Mouse (Mus musculus): ENCODE measurements around the gene Cyp4f18. TPM values are rescaled to one million over a fixed set of nuclear protein-coding genes. Genes with fewer than 3 reads are reported as not detected.
A peak's percentile ranks its signal among the peaks of the same experiment; 100 is the strongest.
"Not testable (repeated sequence)": the region's sequence is repeated elsewhere in the genome, so short reads cannot be mapped to it uniquely, and the experiment has no call there.

Gene Cyp4f18
- total RNA-seq, 2 experiments from 2014 or later, result 0.67 to 1.6 TPM

DNA sequence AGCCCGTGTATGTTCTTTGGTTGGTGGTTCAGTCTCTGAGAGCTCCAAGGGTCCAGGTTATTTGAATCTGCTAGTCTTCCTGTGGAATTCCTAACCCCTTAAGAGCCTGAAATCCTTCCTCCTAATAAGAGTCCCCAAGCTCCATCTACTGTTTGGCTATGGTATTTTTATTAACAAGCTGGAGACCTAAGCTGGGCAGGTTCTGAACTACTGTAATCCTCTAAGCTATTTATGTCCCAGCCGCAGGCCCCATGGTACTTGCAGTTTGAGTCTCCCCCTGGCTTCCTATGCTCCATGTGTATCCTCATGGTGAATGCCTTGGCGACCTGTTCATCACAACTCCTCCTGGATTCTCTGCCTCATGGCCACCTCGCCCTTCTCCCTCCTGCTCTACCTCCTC lies 24.8 kb downstream of the Cyp4f18 start:
- intact Hi-C loops (cut with DNase I), result no loop called here
- no peak for DNase-seq

DNA sequence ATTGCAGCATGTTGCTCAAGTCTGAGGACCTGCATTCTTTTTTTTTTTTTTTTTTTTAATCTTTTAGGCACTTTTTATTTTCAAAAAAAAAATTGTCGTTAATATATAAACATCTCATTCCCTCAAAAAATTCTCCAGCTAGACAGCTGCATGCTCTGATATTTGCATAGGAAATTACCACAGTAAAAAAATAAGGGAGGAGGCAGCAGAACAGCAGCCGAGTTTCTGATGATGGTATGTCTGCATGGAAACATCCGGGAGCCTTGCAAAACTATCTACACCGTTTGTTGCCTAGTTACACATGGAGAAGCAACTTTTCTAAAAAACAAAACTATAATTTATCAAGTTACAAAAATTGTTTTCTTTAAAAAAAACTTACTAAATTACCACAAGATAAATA lies 28.0 kb downstream of the Cyp4f18 start:
- intact Hi-C loops (cut with DNase I), result no loop called here
- no peak for DNase-seq

DNA sequence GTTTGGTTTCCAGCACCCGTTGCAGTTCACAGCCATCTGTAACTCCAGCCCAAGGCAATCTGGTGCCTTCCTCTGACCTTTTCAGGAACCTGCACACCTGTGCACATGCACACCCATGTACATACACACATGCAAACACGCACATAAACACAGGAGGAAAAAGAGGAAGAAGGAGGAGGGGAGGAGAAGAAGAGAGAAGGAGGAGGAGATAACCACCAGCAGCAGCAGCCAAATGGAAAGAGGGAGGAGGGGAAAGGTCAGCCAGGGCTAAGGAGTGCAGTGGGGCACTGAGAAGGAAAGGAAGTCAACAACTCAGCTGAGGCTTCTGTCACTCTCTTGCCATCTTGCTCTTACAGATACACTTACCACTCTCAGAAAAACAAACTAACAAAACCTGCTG lies 28.4 kb downstream of the Cyp4f18 start:
- DNase-seq, result no peak
- intact Hi-C loops (cut with DNase I), result no loop called here

DNA sequence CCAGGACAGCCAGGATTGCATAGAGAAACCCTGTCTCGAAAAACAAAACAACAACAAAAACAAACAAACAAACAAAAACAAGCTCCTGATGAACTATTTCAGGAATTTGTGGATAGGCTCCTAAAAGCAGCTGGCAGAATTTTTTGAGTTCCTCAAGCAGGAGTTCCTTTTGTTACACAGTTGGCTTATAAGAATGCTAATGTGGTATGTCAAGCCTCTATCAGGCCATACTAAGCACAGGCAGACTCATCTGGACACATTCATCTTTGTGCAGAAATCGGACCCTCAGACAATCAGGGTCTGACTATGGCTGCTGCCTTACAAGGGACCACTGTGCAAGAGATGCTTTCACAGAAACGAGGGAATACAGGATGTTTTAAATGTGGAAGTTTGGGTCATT lies 35.2 kb downstream of the Cyp4f18 start:
- DNase-seq, result no peak
- intact Hi-C loops (cut with DNase I), result no loop called here

DNA sequence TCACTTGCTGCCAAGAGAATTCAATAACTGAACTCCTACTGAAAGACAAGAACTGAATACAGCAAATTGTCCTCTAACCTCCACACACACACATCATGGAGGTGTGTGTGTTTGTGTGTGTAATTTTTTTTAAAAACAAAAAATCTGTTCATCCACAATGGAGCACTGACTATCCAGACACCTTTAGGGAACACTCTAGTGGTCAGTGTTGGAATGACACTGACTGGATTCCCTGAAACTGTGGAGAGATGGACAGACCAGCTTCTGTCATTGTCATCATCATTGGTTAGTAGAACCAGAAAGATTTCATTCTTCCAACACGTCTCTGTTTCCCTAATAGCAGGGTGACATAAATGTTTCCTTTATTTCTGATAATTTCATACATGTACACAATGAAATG lies 37.5 kb downstream of the Cyp4f18 start:
- intact Hi-C loops (cut with DNase I), result loop anchor here (2.0 kb wide), 1 partner anchor 63 kb away; the partner anchor contains the start of genes Zfp617 and Zfp882
- peak in 1 of 2 experiments; percentile 12 for DNase-seq

DNA sequence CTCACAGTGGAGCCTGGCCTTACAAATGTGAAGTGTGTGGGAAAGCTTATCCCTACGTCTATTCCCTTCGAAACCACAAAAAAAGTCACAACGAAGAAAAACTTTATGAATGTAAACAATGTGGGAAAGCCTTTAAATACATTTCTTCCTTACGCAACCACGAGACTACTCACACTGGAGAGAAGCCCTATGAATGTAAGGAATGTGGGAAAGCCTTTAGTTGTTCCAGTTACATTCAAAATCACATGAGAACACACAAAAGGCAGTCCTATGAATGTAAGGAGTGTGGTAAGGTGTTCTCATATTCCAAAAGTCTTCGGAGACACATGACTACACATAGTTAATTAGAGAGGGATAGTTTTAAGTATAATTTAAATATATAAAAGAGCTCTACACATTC lies 40.8 kb downstream of the Cyp4f18 start:
- intact Hi-C loops (cut with DNase I), result no loop called here
- no peak for DNase-seq

DNA sequence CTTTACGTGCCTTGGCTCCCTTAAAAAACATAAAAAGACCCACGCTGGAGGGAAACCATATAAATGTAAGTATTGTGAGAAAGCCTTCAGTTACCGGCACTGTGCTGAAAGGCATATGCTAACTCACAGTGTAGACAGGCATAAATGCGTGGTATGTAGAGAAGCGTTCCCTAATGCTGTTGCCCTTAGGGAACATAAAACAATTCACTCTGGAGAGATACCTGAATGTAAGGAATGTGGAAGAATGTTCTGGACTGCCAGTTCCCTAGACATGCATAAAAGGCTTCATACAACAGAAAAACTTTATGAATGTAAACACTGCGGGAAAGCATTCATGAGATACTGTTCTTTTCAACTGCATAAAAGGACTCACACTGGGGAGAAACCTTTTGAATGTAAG lies 41.3 kb downstream of the Cyp4f18 start:
- no peak for DNase-seq
- intact Hi-C loops (cut with DNase I), result no loop called here

DNA sequence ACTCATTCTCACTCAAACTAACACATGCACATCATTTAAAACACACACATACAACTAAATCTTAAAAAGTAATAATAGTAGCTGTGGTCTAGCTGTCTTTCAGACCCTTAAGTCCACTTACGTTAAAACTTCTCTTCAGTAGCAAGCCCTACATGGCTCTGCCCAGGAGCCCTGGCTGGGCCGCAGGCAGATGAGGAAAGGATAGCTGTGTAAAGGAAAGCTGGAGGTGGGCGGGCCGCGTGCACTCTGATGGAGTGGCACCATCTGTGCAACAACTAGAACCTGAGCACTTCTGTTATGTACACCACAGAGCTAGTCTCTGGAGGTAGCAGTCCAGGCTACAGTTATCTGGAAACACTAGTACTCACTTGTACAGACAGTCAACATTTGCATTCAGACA lies 42.2 kb downstream of the Cyp4f18 start:
- intact Hi-C loops (cut with DNase I), result no loop called here
- DNase-seq, result no peak

DNA sequence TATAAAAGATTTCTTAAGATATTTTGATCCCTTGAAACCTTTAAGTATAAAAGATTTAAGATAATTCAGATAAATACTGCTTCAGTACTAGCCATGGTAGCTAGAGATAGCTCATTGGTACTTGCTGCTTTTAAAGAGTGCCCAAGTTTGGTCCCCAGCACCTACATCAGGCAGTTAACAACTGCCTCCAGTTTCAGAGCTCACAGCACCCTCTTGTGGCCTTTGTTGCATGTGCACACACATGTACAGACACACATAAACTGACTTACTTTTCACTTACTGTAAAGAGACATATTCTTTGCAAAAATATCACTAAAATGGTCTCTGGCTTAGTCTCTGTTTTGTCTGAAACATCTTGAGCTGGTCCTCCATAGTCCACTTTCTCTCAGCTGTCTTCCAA lies 43.0 kb downstream of the Cyp4f18 start:
- intact Hi-C loops (cut with DNase I), result no loop called here
- no peak for DNase-seq

DNA sequence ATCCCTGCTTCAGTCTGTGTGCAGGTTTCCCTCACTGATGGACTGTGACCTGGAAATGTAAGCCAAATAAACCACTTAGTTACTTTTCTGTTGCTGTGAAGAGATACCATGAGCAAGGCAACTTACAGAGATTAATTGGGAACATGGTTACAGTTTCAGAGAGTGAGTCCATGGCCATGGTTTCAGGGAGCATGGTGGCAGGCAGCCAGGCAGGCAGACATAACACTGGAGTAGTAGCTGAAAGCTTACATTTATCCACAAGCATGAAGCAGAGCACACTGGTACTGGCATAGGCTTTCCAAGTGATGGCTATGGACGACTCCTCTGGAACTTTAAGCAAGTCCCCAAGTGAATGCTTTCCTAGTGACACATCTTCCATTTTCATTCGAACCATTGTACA lies 44.3 kb downstream of the Cyp4f18 start:
- intact Hi-C loops (cut with DNase I), result no loop called here
- DNase-seq, result no peak

DNA sequence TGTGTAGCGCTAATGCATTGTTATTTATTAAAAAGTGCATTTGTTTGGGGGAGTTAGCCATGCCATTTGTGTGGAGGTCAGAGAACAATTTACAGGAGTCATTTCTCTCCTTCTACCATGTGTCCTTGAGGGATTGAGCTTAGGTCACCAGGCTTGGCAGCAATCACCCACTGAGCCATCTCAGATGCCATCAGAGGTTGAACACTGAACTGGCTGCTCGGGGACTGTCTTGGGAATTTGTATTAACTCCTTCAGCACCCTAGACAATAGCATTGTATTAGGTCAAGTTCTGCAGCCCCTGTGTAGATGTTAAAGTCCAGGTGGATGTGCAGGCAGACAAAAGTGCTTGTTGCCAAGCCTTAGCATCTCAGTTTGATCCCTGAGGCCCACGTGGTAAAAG lies 45.4 kb downstream of the Cyp4f18 start:
- intact Hi-C loops (cut with DNase I), result no loop called here
- DNase-seq, result no peak

DNA sequence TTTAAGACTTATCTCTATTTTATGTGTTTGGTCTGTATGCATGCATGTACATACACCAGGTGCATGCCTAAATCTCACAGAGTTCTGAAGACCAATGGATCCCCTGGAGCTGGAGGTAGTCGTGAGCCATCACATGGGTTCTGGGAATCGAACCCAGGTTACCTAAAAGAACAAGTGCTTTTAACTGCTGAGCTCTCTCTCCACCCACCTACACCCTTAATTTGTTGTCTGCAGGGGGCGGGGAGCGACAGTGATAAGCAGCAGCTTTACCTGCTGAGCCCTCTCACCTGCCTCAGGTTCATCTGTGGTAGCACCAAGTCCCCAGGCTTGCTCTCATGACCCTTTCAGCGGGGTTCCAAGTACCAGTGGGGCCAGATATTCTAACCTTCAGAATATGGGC lies 47.6 kb downstream of the Cyp4f18 start:
- DNase-seq, result no peak
- intact Hi-C loops (cut with DNase I), result no loop called here

DNA sequence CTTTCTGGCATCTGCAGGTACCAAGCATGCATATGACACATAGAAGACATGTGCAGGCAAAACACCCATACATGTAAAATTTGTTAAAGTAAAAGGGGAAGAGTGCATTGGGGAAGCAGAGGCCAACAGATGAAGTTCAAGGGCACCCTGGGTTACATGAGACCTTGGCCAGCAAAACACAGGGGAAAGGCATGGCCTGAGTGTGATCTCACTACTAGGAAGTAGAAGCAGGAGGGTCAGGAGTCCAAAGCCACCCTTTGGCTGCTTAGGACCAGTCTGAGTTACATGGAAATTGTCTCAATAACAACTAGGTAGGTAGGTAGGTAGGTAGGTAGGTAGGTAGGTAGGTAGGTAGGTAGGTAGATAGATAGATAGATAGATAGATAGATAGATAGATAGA lies 48.9 kb downstream of the Cyp4f18 start:
- no peak for DNase-seq
- intact Hi-C loops (cut with DNase I), result no loop called here

DNA sequence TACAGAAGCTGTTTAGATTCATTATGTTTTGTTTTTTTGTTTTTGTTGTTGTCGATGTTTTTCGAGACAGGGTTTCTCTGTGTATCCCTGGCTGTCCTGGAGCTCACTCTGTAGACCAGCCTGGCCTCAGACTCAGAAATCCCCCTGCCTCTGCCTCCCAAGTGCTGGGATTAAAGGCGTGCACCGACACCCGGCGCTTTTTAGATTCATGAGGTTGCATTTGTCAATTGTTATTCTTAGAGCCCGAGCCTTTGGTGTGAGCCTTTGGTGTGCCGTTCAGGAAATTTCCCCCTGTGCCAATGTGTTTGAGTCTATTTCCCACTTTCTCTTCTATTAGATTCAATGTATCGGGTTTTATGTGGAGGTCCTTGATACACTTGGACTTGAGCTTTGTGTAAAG lies 54.8 kb downstream of the Cyp4f18 start:
- intact Hi-C loops (cut with DNase I), result no loop called here

DNA sequence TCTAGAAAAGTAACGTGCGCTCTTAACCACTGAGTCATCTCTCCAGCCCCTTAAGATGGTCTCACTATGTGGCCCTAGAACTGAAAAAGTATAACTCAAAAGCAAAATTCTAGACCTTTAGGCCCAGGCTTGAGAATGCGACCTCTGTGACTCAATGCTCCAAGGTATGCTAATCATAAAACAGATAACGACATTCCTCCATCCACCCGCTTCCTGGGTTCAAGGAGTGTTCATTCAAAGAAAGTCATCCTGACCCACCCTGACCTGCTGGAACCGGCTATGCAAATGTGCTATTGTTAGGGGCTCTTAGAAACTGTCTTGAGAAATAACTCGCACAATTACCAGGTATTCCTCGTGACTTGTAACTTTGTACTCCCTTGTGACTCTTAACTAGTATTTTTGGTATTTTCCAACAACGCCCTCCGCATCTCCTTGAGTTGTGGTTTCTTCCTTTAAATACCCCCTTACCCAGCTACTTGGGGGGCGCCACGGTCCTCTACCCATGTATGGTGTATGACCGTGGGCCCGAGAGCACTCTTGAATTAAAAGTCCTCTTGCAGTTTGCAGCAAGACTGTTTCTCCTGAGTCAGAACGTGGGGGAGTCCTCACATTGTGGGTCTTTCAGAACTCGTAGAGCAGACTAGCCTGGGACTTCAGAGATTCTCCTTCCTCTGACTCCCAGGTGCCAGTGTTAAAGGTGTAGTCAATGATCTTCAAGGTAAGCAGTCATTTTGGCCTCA lies 56.3 kb downstream of the Cyp4f18 start:
- DNase-seq; intact Hi-C loops (cut with DNase I): not testable (repeated sequence)

More for the DNA sequence above, 54.8 kb downstream of the Cyp4f18 start:
- no peak for DNase-seq

DNA sequence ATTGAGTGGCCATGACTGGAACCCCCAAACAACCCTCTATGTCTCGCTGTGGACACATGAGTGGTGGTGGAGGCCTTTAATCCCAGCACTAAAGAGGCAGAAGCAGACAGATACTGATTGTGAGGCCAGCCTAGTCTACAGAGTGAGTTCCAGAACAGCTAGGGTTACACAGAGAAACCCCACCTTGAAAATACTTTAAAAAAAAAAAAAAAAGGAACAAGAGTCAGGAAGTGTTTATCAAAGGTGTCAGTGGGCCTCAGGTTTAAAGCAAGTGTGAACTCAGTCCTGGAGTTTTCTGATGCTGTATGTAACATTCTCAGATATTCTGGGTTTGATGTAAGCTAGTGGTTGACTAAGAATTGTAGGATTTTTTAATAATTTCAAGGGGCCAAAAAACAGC lies 56.9 kb downstream of the Cyp4f18 start:
- DNase-seq, result no peak
- intact Hi-C loops (cut with DNase I), result no loop called here

DNA sequence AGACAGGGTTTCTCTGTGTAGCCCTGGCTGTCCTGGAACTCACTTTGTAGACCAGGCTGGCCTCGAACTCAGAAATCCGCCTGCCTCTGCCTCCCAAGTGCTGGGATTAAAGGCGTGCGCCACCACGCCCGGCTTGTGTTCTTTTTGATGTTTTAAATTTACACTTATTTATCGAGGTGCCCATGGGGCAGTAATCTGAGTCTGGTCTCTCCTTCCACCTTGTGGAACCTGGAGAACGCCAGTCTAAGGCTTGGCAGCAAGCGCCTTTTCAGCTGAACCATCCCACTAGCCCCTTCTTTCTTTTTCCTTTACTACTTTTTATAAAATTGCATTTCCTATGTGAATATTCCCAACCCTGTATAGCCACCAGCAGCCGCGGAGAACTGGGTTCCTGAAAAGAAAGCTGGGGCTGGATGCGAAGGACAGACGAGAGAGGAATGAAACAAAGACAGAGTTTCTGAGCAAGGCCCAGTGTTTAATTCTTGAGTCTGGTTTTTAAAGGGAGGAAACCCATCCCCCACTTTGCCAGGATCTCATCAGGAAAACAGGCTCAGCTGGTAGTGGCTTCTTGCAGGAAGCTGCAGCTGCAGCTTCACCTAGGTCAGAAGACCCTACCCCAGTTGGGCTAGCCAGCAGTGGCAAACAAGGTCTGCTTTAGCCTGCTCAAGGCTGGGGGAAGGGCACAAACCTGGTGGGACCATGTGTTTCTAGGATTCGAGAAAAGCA lies 57.8 kb downstream of the Cyp4f18 start:
- intact Hi-C loops (cut with DNase I), result no loop called here

DNA sequence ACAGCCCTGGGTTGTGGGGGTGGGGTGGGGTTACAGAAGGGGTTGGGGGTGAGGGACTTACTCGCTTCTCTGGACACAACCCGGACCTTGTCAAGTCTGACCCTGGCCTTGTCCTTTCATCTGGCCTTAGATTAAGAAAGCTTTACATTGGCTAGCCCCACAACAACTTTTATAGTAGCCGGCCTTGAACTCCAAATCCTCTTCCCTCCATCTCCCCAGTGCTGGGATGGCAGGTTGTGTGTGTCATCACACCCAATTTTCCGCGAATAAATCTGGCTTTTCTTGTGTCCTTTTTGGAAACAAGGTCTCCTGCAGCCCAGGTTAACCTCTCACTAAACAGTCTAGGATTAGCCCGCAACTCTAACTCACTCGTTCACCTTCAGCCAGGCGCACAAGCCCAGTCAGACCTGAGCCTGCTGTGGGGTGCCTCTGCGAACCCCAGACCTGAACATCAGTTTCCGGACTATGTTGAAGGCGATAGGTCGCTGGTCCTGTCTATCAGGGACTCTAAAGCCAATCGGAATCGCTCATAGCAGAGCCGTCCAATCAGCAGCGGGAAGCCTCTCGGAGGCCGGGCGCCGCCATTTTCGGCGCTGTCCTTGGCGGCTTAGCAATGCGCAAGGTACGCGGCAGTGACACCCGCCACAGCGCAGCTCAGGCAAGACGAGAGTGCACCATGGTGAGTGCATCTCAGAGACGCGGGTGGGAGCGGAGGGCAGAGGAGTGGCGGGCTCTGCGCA lies 58.8 kb downstream of the Cyp4f18 start, which contains the start of gene Zfp961:
Gene Zfp961 (plus strand): TSS at position 557 of the 740 bp plus-strand sequence.
- intact Hi-C loops (cut with DNase I), result loop anchor here (1.0 kb wide), 1 partner anchor 27 kb away; no protein-coding TSS in a partner anchor
- DNase-seq, result peak; percentile 99

More for the DNA sequence above, 57.8 kb downstream of the Cyp4f18 start:
- peak; percentile 11 to 16 for DNase-seq

DNA sequence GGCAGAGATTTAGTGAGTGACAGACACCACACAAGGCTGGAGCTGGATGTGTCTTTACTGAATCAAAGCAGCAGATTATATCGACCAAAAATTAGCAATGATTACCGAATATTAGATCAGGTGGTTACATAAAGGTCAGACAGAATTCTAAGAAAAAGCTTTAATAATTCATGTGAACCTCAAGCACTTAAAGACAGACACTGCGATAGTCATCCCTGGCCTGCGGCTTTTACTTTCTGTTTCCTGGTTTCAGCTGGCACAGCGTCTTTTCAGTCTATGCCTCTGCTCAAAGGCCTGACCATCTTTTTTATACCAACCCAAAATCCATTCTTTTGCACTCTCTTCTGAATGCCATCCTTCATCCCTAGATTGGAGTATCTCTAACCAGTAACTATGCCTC lies 60.8 kb downstream of the Cyp4f18 start:
- DNase-seq, result no peak
- intact Hi-C loops (cut with DNase I), result no loop called here

DNA sequence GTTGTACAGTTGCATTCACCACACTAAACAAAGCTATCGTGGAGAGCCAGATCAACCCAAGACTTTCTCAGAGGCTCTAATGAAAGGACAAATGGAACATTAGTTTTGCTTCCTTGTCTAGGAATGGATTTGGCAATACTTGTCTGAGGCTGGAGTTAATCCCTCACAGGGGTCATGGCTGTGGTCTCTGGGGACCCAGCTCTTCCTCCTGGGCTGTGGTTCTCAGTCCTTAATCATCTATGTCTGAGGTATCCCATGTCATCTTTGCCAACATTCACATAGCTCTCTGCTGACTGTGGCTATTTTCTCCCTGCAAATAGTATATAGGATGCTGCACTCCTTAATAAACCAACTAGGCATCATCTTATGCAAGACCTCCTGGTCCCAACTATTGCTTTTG lies 67.7 kb downstream of the Cyp4f18 start:
- no peak for DNase-seq
- intact Hi-C loops (cut with DNase I), result no loop called here

Measured in heart, postnatal 36 days (tissue).